In genomic region chr11:98939084-98939952, GRCm38 (mm10) we compare ENCODE assay signal across 9 mouse cellular contexts. TPM values are rescaled to one million over a fixed set of nuclear protein-coding genes. Genes with fewer than 3 reads are reported as not detected.
DNase-seq lines count a peak whose midpoint lies in the region; ATAC-seq and TF ChIP-seq lines count a peak whose summit lies in the region.
"Had no signal": no experiment of that assay in that cellular context is flagged by ENCODE, and none has a peak within 500 bp of the region (broad histone marks: within the 10 kb centered on the region; RNA-seq: fewer than 3 reads in every experiment).

No protein-coding gene starts in this region.

- H3K36me3 ChIP-seq in spleen, adult 2 months (ENCODE audit: control insufficient read depth, insufficient read depth, low read length), result no peaks in the 10 kb centered on the region
- no peaks in the 10 kb centered on the region for H3K36me3 ChIP-seq in kidney, embryonic 14.5 days (ENCODE audit: control insufficient read depth, insufficient read depth, low read length)
- no peaks in the 10 kb centered on the region for H3K36me3 ChIP-seq in midbrain, embryonic 15.5 days (replicated peaks)

- peak overlapping the region; percentile 77 for H3K9ac ChIP-seq in kidney, embryonic 14.5 days (ENCODE audit: low read depth, low read length)
- no peak overlapping the region for H3K9ac ChIP-seq in midbrain, embryonic 15.5 days

- peak; percentile 13 for DNase-seq in adrenal gland, adult 8-10 months
- DNase-seq in adrenal gland, postnatal 36 days, result no peak
- peak in 1 of 2 experiments; percentile 60 for DNase-seq in spleen, adult 2 months (ENCODE audit: low read depth in 1 of 2, low spot score in 2 of 2)
- DNase-seq in spleen, adult 12 weeks (ENCODE audit: low spot score), result no peak
- DNase-seq in testis, postnatal 14 days (ENCODE audit: low spot score), result no peak

- H3K27ac ChIP-seq in spleen, adult 2 months (ENCODE audit: insufficient read depth, low read length), result peak overlapping the region; percentile 85
- 0 out of 2 replicates have a peak overlapping the region, but pooled peaks have one; percentile 98 for H3K27ac ChIP-seq in kidney, embryonic 14.5 days (ENCODE audit: low read depth, low read length)
- no peak overlapping the region for H3K27ac ChIP-seq in midbrain, embryonic 15.5 days

- TF ChIP-seq POLR2A in spleen, adult 2 months (IDR thresholded peaks at IDR 0.05; ENCODE audit: low read depth, low read length), result no peak

- H3K4me3 ChIP-seq in spleen, adult 2 months (ENCODE audit: extremely low read depth, insufficient read depth, insufficient read length), result peak overlapping the region; percentile 62
- peak overlapping the region; percentile 65 for H3K4me3 ChIP-seq in kidney, embryonic 14.5 days (ENCODE audit: low read length)
- no peak overlapping the region for H3K4me3 ChIP-seq in midbrain, embryonic 15.5 days

- WGBS in spleen, adult 2 months, result 15% methylated on average over 15 of the region's 15 CpGs
- WGBS in kidney, embryonic 14.5 days, result 27% methylated on average over 15 of the region's 15 CpGs
- WGBS in midbrain, embryonic 15.5 days, result 56% methylated on average over 15 of the region's 15 CpGs

- TF ChIP-seq CTCF in spleen, adult 2 months (IDR thresholded peaks at IDR 0.05; ENCODE audit: extremely low read depth, insufficient read depth, insufficient read length, insufficient replicate concordance), result no peak

- peak overlapping the region; percentile 70 for H3K4me2 ChIP-seq in kidney, embryonic 14.5 days (replicated peaks; ENCODE audit: low read depth, low read length)
- peak overlapping the region; percentile 99 for H3K4me2 ChIP-seq in midbrain, embryonic 15.5 days

- H3K27me3 ChIP-seq in spleen, adult 2 months (ENCODE audit: control insufficient read depth, insufficient read depth, low read length), result no peaks in the 10 kb centered on the region
- no peaks in the 10 kb centered on the region for H3K27me3 ChIP-seq in kidney, embryonic 14.5 days (ENCODE audit: control insufficient read depth, insufficient read depth, low read length)
- peaks cover 12% of the 10 kb centered on the region for H3K27me3 ChIP-seq in midbrain, embryonic 15.5 days (replicated peaks)

- peaks cover 42% of the 10 kb centered on the region; the same call in 1 of the 2 replicates for H3K4me1 ChIP-seq in spleen, adult 2 months (ENCODE audit: control insufficient read depth, insufficient read depth, insufficient read length)
- H3K4me1 ChIP-seq in kidney, embryonic 14.5 days (ENCODE audit: control insufficient read depth, insufficient read depth, low read length), result peaks cover 74% of the 10 kb centered on the region
- H3K4me1 ChIP-seq in midbrain, embryonic 15.5 days, result peaks cover 79% of the 10 kb centered on the region

- ATAC-seq in kidney, embryonic 14.5 days (ENCODE audit: low FRiP score, low TSS enrichment), result no peak
- no peak for ATAC-seq in midbrain, embryonic 15.5 days (replicated peaks)
- ATAC-seq in megakaryocyte progenitor cell, adult 5-6 weeks (replicated peaks; ENCODE audit: poor library complexity), result no peak

- H3K9me3 ChIP-seq in kidney, embryonic 14.5 days (ENCODE audit: control insufficient read depth, low read length), result no peaks in the 10 kb centered on the region
- H3K9me3 ChIP-seq in midbrain, embryonic 15.5 days, result no peaks in the 10 kb centered on the region

RNA-seq across cellular contexts. Expression of gene Rara, which starts 11.7 kb away (rescaled TPM):
- total RNA-seq in adrenal gland, adult 8-10 months (2022), result 10 to 100 TPM; 21.3 to 36.8 (median 30.8) TPM
- total RNA-seq in adrenal gland, postnatal 36 days (2021), result 10 to 100 TPM; 20.0 to 24.5 TPM
- polyA plus RNA-seq in spleen, adult 2 months (2012; rRNA removed), result 37.0 and 48.8 TPM in 2 replicates
- polyA plus RNA-seq in kidney, embryonic 14.5 days (2014; fragmentation: Nextera tagmentation; extraction: Ambion mirVana), result 27.7 and 36.7 TPM in 2 replicates
- polyA plus RNA-seq in midbrain, embryonic 15.5 days (2015; fragmentation: Nextera tagmentation; extraction: Ambion mirVana), result 9.7 and 10.5 TPM in 2 replicates
- total RNA-seq in megakaryocyte progenitor cell, adult 5-6 weeks (2015), result 4.4 and 5.9 TPM in 2 replicates
- 1.6 and 2.2 TPM in 2 replicates for total RNA-seq in megakaryocyte progenitor cell, adult 5-6 weeks (2017)

RNA-seq across cellular contexts. Expression of gene Cdc6, which starts 31.7 kb away (rescaled TPM):
- total RNA-seq in adrenal gland, adult 8-10 months (2022), result under 1 TPM; 0.20 to 0.95 (median 0.72) TPM
- total RNA-seq in adrenal gland, postnatal 36 days (2021), result 1 to 10 TPM in 1 of 2 experiments, under 1 TPM in 1; 0.89 to 1.5 TPM
- 1.6 and 2.0 TPM in 2 replicates for polyA plus RNA-seq in spleen, adult 2 months (2012; rRNA removed)
- polyA plus RNA-seq in kidney, embryonic 14.5 days (2014; fragmentation: Nextera tagmentation; extraction: Ambion mirVana), result 32.5 and 44.1 TPM in 2 replicates
- polyA plus RNA-seq in midbrain, embryonic 15.5 days (2015; fragmentation: Nextera tagmentation; extraction: Ambion mirVana), result 3.9 and 4.2 TPM in 2 replicates
- total RNA-seq in megakaryocyte progenitor cell, adult 5-6 weeks (2015), result 42.6 and 56.1 TPM in 2 replicates
- total RNA-seq in megakaryocyte progenitor cell, adult 5-6 weeks (2017), result 40.7 and 44.1 TPM in 2 replicates

RNA-seq across cellular contexts. Expression of gene Gjd3, which starts 43.5 kb away (rescaled TPM):
- total RNA-seq in adrenal gland, adult 8-10 months (2022), result not detected
- total RNA-seq in adrenal gland, postnatal 36 days (2021), result not detected
- 0.56 and 0.67 TPM in 2 replicates for polyA plus RNA-seq in spleen, adult 2 months (2012; rRNA removed)
- 0.64 TPM in 1 of 2 replicates, not detected in the other for polyA plus RNA-seq in kidney, embryonic 14.5 days (2014; fragmentation: Nextera tagmentation; extraction: Ambion mirVana)
- polyA plus RNA-seq in midbrain, embryonic 15.5 days (2015; fragmentation: Nextera tagmentation; extraction: Ambion mirVana), result 1.4 and 2.4 TPM in 2 replicates
- total RNA-seq in megakaryocyte progenitor cell, adult 5-6 weeks (2015), result not detected in 2 replicates
- total RNA-seq in megakaryocyte progenitor cell, adult 5-6 weeks (2017), result not detected in 2 replicates
- total RNA-seq: gastrocnemius, postnatal 36 days had no signal

Comparison
In these comparisons a context has a peak if more than half of its experiments do, and no peak if none do; other contexts are left out.
1. RNA of gene Cdc6, which starts 31.7 kb away (total RNA-seq): 40.7 to 56.1 TPM in megakaryocyte progenitor cell, adult 5-6 weeks; 0.89 to 1.5 TPM in adrenal gland, postnatal 36 days and 0.20 to 0.95 TPM in adrenal gland, adult 8-10 months; every median in the first group is over 10 times any median in the second.